Mouse (Mus musculus): ENCODE measurements around the gene Snapin.

Snapin gene

GRCm38 (mm10) chr3:90451396-90452095 lies 39.3 kb downstream of the Snapin start:
- Histone ChIP-seq H3K36me3 (ENCODE audit: control insufficient read depth, insufficient read depth, low read length, poor library complexity, severe bottlenecking) (no peaks in the 10 kb centered on the region), H3K27me3 (ENCODE audit: control insufficient read depth, insufficient read depth, low read length, poor library complexity, severe bottlenecking) (no peaks in the 10 kb centered on the region)
- no peak for DNase-seq (ENCODE audit: low read depth, low spot score)

GRCm38 (mm10) chr3:90450874-90451273 lies 40.0 kb downstream of the Snapin start:
- Histone ChIP-seq H3K27me3 (ENCODE audit: control insufficient read depth, insufficient read depth, low read length, poor library complexity, severe bottlenecking) (no peaks in the 10 kb centered on the region), H3K36me3 (ENCODE audit: control insufficient read depth, insufficient read depth, low read length, poor library complexity, severe bottlenecking) (no peaks in the 10 kb centered on the region)
- DNase-seq (ENCODE audit: low read depth, low spot score), result no peak

GRCm38 (mm10) chr3:90448626-90449025 lies 42.2 kb downstream of the Snapin start:
- DNase-seq (ENCODE audit: low read depth, low spot score), result no peak
- Histone ChIP-seq H3K36me3 (ENCODE audit: control insufficient read depth, insufficient read depth, low read length, poor library complexity, severe bottlenecking) (no peaks in the 10 kb centered on the region), H3K27me3 (ENCODE audit: control insufficient read depth, insufficient read depth, low read length, poor library complexity, severe bottlenecking) (no peaks in the 10 kb centered on the region)

GRCm38 (mm10) chr3:90447123-90447494 lies 43.7 kb downstream of the Snapin start:
- DNase-seq (ENCODE audit: low read depth, low spot score), result no peak
- Histone ChIP-seq H3K27me3 (ENCODE audit: control insufficient read depth, insufficient read depth, low read length, poor library complexity, severe bottlenecking) (no peaks in the 10 kb centered on the region), H3K36me3 (ENCODE audit: control insufficient read depth, insufficient read depth, low read length, poor library complexity, severe bottlenecking) (no peaks in the 10 kb centered on the region)

GRCm38 (mm10) chr3:90446389-90447122 lies 44.3 kb downstream of the Snapin start:
- no peak for DNase-seq (ENCODE audit: low read depth, low spot score)
- Histone ChIP-seq H3K36me3 (ENCODE audit: control insufficient read depth, insufficient read depth, low read length, poor library complexity, severe bottlenecking) (no peaks in the 10 kb centered on the region), H3K27me3 (ENCODE audit: control insufficient read depth, insufficient read depth, low read length, poor library complexity, severe bottlenecking) (no peaks in the 10 kb centered on the region)

- Histone ChIP-seq H3K36me3 (ENCODE audit: control insufficient read depth, insufficient read depth, low read length, poor library complexity, severe bottlenecking) (no peaks in the 10 kb centered on the region), H3K27me3 (ENCODE audit: control insufficient read depth, insufficient read depth, low read length, poor library complexity, severe bottlenecking) (no peaks in the 10 kb centered on the region)
- no peak for DNase-seq (ENCODE audit: low read depth, low spot score)
These were observed 45.2 kb downstream of the Snapin start for GRCm38 (mm10) chr3:90445417-90446200.

- Histone ChIP-seq H3K36me3 (ENCODE audit: control insufficient read depth, insufficient read depth, low read length, poor library complexity, severe bottlenecking) (no peaks in the 10 kb centered on the region), H3K27me3 (ENCODE audit: control insufficient read depth, insufficient read depth, low read length, poor library complexity, severe bottlenecking) (no peaks in the 10 kb centered on the region)
- DNase-seq (ENCODE audit: low read depth, low spot score), result no peak
These were observed 46.9 kb downstream of the Snapin start for GRCm38 (mm10) chr3:90443977-90444376.

- H3K27me3 ChIP-seq (ENCODE audit: control insufficient read depth, insufficient read depth, low read length, poor library complexity, severe bottlenecking), result no peaks in the 10 kb centered on the region
- DNase-seq (ENCODE audit: low read depth, low spot score), result no peak
- H3K36me3 ChIP-seq (ENCODE audit: control insufficient read depth, insufficient read depth, low read length, poor library complexity, severe bottlenecking), result no peaks in the 10 kb centered on the region
These were observed 50.1 kb downstream of the Snapin start for GRCm38 (mm10) chr3:90440756-90441155.

Data from splenic B cell, adult 2 months (primary cell).